Mouse (Mus musculus) embryonic facial prominence, embryonic 12.5 days (tissue): ENCODE data around the gene Pdk4. TPM values are rescaled to one million over a fixed set of nuclear protein-coding genes. Genes with fewer than 3 reads are reported as not detected.

Experiments used
- ATAC-seq: fragments of 200-750 bp; cut with Nextera tagmentation; 2 replicates; pipeline ENCODE4 v1.8.0; 2017; ENCODE audit not compliant: insufficient number of reproducible peaks, insufficient read depth, low FRiP score, low TSS enrichment
- H3K27ac ChIP-seq: fragments of 300-500 bp; sonication (generic); 2 replicates; pipeline ENCODE4 v1.5.1; 2016; ENCODE audit warnings: mild to moderate bottlenecking
- H3K27me3 ChIP-seq: fragments of 300-500 bp; sonication (generic); 2 replicates; pipeline ENCODE4 v1.6.1; 2016; ENCODE audit warnings: mild to moderate bottlenecking, moderate library complexity
- H3K36me3 ChIP-seq: fragments of 300-500 bp; sonication (generic); 2 replicates; pipeline ENCODE4 v1.6.1; 2016; ENCODE audit warnings: mild to moderate bottlenecking
- H3K4me1 ChIP-seq: fragments of 300-500 bp; sonication (generic); 2 replicates; pipeline ENCODE4 v1.6.1; 2016
- H3K4me2 ChIP-seq: fragments of 300-500 bp; sonication (generic); replicated peaks from 2 replicates; pipeline ENCODE4 v1.6.1; 2016; ENCODE audit warnings: mild to moderate bottlenecking, moderate library complexity
- H3K4me3 ChIP-seq: fragments of 300-500 bp; sonication (generic); 2 replicates; pipeline ENCODE4 v1.5.1; 2016; ENCODE audit warnings: mild to moderate bottlenecking
- H3K9ac ChIP-seq: fragments of 300-500 bp; sonication (generic); 2 replicates; pipeline ENCODE4 v1.6.1; 2016; ENCODE audit warnings: mild to moderate bottlenecking, moderate library complexity
- H3K9me3 ChIP-seq: fragments of 300-500 bp; sonication (generic); 2 replicates; pipeline ENCODE4 v1.6.1; 2016; ENCODE audit warnings: mild to moderate bottlenecking, moderate library complexity
- WGBS: fragments of 180-500 bp; shearing (Covaris S2); methylation state at CpG from one replicate; pipeline ENCODE4 v1.1.7; 2016; 5-methylcytosine and 5-hydroxymethylcytosine counted together
- polyA plus RNA-seq: library from polyadenylated mRNA; unstranded; fragments of >200 nt; fragmentation: Nextera tagmentation; extraction: Ambion mirVana; gene quantifications from 2 replicates; pipeline ENCODE4 v1.2.1, GENCODE M21; 2016

Gene Pdk4
- polyA plus RNA-seq, 1 experiment from 2014 or later, result 1.0 TPM

DNA sequence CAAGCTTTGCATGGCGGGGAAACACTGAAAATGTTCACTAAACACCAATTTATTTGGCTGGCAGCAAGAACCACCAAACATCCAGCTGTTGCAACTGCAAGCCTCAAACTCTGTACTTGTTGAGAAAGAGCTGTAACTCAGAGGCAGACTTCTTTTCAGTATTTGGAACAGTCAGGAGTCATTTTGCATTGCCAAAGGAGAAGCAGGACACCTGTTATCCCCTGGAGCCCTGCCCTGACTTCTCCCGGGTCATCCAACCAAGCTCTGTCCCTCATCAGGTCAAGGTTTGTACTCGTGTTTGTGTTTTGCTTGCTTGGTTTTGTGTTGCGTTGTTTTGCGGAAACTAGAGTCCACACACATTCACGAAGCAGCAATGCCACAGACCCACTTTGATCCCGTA, 11.1 kb downstream of the Pdk4 start:
- no peaks in the 10 kb centered on the region for H3K27me3 ChIP-seq
- no peak overlapping the region for H3K4me2 ChIP-seq
- WGBS, result 80% methylated on average over 7 of the region's 7 CpGs
- ATAC-seq, result no peak
- no peak overlapping the region for H3K4me3 ChIP-seq
- no peaks in the 10 kb centered on the region for H3K36me3 ChIP-seq
- no peaks in the 10 kb centered on the region for H3K4me1 ChIP-seq
- no peak overlapping the region for H3K9ac ChIP-seq
- no peaks in the 10 kb centered on the region for H3K9me3 ChIP-seq
- no peak overlapping the region for H3K27ac ChIP-seq

DNA sequence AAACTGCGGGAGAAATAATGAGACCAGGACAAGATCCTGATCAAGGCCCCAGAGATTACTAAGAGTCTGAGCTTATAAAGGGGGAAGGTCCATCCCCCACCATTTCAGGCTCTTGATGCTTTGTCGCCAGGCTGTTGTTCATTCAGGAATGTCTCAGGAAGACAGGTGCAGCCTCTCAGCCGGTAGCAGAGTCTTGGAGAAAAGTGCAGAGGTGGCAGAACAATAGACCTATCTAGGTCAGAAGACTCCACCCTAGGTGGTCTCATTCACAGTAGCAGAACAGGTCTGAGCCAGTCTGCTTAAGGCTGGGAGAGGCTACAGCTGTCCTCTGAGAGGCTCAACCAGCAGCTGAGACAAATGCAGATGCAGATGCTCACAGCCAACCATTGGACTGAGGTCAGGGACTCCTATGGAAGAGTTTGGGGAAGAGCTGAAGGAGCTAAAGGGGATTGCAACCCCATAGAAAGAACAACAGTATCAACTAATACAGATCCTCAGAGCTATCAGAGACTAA, 13.8 kb downstream of the Pdk4 start:
- no peak for ATAC-seq
- no peaks in the 10 kb centered on the region for H3K4me1 ChIP-seq
- no peaks in the 10 kb centered on the region for H3K36me3 ChIP-seq
- H3K27me3 ChIP-seq, result no peaks in the 10 kb centered on the region
- H3K9me3 ChIP-seq, result no peaks in the 10 kb centered on the region
- H3K27ac ChIP-seq, result no peak overlapping the region
- 49% methylated on average over 3 of the region's 3 CpGs for WGBS
- no peak overlapping the region for H3K4me3 ChIP-seq
- H3K4me2 ChIP-seq, result no peak overlapping the region
- H3K9ac ChIP-seq, result no peak overlapping the region

GRCm38 (mm10) chr6:5481066-5481465, 15.0 kb downstream of the Pdk4 start:
- no peak overlapping the region for H3K9ac ChIP-seq
- H3K9me3 ChIP-seq, result no peaks in the 10 kb centered on the region
- no peak overlapping the region for H3K4me3 ChIP-seq
- no peak overlapping the region for H3K4me2 ChIP-seq
- ATAC-seq, result no peak
- no peak overlapping the region for H3K27ac ChIP-seq
- H3K4me1 ChIP-seq, result no peaks in the 10 kb centered on the region
- H3K27me3 ChIP-seq, result no peaks in the 10 kb centered on the region
- 88% methylated on average over 2 of the region's 2 CpGs for WGBS
- H3K36me3 ChIP-seq, result no peaks in the 10 kb centered on the region

- Histone ChIP-seq H3K36me3 (no peaks in the 10 kb centered on the region), H3K27me3 (no peaks in the 10 kb centered on the region), H3K9me3 (no peaks in the 10 kb centered on the region), H3K9ac (no peak overlapping the region), H3K4me3 (no peak overlapping the region), H3K4me1 (no peaks in the 10 kb centered on the region), H3K4me2 (no peak overlapping the region), H3K27ac (no peak overlapping the region)
- no peak for ATAC-seq
- 59% methylated on average over 1 of the region's 1 CpGs for WGBS
Measured at GRCm38 (mm10) chr6:5474021-5474420, 22.1 kb downstream of the Pdk4 start.

DNA sequence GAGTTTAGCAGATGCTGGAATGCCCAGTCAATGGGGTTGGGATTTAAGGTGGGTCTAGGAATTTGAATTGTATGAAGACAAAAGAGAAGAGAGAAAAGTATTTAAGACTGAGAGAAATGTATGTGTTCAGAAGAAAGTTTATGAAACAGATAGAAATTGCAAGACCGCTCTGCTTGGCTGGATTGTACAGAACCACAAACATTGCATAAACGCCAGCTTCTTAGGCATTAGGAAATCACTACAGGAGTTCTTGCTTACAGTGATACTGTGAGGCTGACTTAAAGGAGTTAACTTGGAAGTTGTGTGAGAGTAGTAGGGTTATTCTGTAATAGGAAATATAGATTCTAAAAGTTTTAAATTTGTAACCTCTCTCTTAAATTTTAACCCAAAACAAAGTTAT, 23.4 kb downstream of the Pdk4 start:
- 91% methylated on average over 2 of the region's 2 CpGs for WGBS

DNA sequence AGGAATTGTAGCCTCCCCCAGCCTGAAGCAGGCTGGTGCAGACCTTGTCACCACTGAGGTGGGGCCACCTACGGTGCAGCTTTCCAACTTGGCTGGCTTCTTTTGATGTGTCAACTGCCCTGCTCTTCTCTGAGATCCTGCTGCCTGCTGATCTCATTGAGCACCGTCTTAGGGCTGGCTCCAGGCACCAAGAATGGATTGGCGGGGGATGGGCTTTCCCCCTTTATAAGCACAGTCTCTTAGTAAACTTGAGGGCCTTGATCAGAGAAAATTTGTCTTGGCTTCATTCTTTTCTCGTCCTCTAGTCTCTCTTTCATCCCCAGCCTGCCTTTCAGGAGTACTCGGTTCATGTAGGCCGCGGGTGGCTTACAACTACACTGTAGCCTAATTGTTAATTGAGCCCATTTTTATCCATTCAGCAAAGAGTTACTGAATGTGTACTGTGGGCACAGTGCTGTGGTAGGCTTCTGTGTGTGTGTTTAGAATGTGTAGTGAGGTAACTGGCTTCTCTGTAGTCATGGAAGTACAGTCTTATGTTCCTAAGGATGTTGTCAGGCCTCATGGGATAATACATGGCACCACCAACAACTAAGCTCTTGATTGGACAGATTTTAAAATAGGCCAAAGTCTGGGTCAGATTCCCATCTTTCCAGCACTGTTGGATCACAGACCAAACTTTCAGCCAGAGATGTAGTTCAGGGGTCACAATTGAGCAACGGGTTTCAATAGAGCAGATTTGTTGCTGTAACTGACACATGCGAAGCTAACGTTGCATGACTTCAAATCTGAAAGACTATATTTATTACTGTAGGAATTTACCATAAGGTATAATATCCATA, 25.4 kb downstream of the Pdk4 start:
- no peak overlapping the region for H3K4me2 ChIP-seq
- H3K4me3 ChIP-seq, result no peak overlapping the region
- H3K4me1 ChIP-seq, result no peaks in the 10 kb centered on the region
- H3K9me3 ChIP-seq, result no peaks in the 10 kb centered on the region
- 79% methylated on average over 10 of the region's 10 CpGs for WGBS
- no peak overlapping the region for H3K27ac ChIP-seq
- ATAC-seq, result no peak
- no peaks in the 10 kb centered on the region for H3K36me3 ChIP-seq
- no peaks in the 10 kb centered on the region for H3K27me3 ChIP-seq
- no peak overlapping the region for H3K9ac ChIP-seq

More for the DNA sequence above, 23.4 kb downstream of the Pdk4 start:
- Histone ChIP-seq H3K36me3 (no peaks in the 10 kb centered on the region), H3K27me3 (no peaks in the 10 kb centered on the region), H3K4me3 (no peak overlapping the region), H3K9ac (no peak overlapping the region), H3K27ac (no peak overlapping the region), H3K4me2 (no peak overlapping the region), H3K4me1 (no peaks in the 10 kb centered on the region), H3K9me3 (no peaks in the 10 kb centered on the region)
- no peak for ATAC-seq

GRCm38 (mm10) chr6:5455836-5456235, 40.3 kb downstream of the Pdk4 start:
- 75% methylated on average over 3 of the region's 3 CpGs for WGBS
- Histone ChIP-seq H3K27ac (no peak overlapping the region), H3K4me2 (no peak overlapping the region), H3K4me3 (no peak overlapping the region), H3K4me1 (no peaks in the 10 kb centered on the region), H3K36me3 (no peaks in the 10 kb centered on the region), H3K27me3 (no peaks in the 10 kb centered on the region), H3K9me3 (no peaks in the 10 kb centered on the region), H3K9ac (no peak overlapping the region)
- no peak for ATAC-seq

DNA sequence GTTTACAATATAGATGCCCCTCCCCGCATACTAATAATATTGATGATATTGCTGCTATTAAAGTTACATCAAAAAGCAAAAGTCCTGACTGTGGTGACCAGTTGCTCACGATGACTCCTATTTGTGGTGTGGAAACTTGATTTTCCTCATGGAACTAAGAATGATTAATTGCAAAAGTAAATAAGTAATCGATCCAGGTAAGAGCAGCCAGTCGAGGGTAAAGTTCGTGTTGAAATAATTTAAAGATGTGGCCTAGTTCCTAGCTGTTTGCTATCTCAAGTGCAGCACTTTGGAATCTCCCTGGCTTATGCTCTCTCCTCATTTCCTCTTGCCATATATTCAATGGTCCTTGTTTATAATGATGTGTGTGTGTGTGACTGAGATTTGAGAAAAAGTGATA, 46.2 kb downstream of the Pdk4 start:
- H3K4me2 ChIP-seq, result no peak overlapping the region
- H3K36me3 ChIP-seq, result no peaks in the 10 kb centered on the region
- H3K9me3 ChIP-seq, result no peaks in the 10 kb centered on the region
- H3K4me1 ChIP-seq, result no peaks in the 10 kb centered on the region
- WGBS, result 79% methylated on average over 5 of the region's 5 CpGs
- no peak overlapping the region for H3K4me3 ChIP-seq
- H3K27me3 ChIP-seq, result no peaks in the 10 kb centered on the region
- H3K27ac ChIP-seq, result no peak overlapping the region
- H3K9ac ChIP-seq, result no peak overlapping the region
- ATAC-seq, result no peak

DNA sequence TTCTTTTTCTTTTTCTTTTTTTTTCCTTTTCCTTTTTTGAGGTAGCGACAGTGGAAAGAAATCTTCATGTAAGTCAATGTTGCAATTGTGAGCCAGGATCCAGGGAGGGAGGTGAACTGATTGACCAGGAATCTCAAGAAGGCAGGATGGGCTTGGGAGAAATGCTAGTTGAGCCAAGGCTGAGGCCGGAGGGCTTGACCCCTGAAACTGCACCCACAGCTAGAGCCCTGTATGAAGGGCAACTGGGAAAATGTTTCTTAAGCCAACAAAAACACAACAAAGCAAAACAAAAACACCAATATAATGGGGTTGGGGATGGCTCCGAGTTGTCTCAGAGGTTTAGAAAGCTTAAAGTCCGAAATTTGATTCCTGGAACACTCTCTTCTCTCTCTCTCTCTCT, 47.7 kb downstream of the Pdk4 start:
- no peak overlapping the region for H3K4me2 ChIP-seq
- no peaks in the 10 kb centered on the region for H3K27me3 ChIP-seq
- H3K4me1 ChIP-seq, result no peaks in the 10 kb centered on the region
- H3K36me3 ChIP-seq, result no peaks in the 10 kb centered on the region
- no peak overlapping the region for H3K4me3 ChIP-seq
- 34% methylated on average over 4 of the region's 4 CpGs for whole genome bisulfite sequencing
- H3K9me3 ChIP-seq, result no peaks in the 10 kb centered on the region
- no peak overlapping the region for H3K27ac ChIP-seq
- ATAC-seq, result no peak
- no peak overlapping the region for H3K9ac ChIP-seq

DNA sequence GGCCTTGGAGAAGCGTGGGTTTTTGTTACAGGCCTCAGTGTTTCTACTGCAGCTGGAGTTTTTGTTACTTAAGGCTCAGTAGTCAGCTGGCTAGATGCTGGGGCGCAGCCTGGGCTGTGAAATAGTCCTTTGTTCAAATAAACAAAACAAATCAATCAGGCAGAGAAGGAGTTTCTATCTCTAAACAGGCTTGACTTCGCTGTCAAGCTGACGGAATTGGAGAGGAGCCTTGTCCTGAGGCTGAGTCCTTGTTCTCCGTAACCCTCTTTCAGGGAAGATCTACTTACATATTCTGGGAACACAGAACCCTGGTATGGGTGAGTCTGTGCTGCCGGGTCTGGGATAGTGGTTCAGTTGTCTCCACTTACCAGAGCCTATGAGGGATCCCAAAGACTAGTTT, 48.6 kb downstream of the Pdk4 start:
- no peak for ATAC-seq
- H3K4me3 ChIP-seq, result no peak overlapping the region
- no peaks in the 10 kb centered on the region for H3K36me3 ChIP-seq
- H3K4me2 ChIP-seq, result no peak overlapping the region
- no peaks in the 10 kb centered on the region for H3K9me3 ChIP-seq
- H3K27ac ChIP-seq, result no peak overlapping the region
- peaks cover 5% of the 10 kb centered on the region for H3K4me1 ChIP-seq
- no peaks in the 10 kb centered on the region for H3K27me3 ChIP-seq
- H3K9ac ChIP-seq, result no peak overlapping the region
- 36% methylated on average over 6 of the region's 6 CpGs for WGBS

DNA sequence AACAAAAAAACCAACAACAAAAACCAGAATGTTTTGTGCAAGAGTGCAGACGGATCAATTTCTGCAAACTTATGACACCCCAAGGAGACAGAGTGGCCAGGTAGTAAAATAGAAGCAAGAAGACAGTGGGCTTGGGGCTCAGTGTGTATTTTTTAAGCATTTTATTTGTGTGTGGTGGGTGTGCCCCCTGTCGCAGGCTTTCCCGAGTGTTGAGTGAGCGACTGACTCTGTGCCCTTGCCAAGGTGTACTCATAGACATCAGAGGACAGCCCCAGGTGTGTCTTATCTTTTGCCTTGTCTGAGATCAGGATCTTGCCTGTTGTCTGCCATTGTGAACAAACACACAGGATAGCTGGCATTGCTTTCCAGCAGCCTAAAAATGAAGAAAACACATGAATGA, 49.1 kb downstream of the Pdk4 start:
- 84% methylated on average over 4 of the region's 4 CpGs for WGBS
- H3K4me2 ChIP-seq, result no peak overlapping the region
- H3K4me1 ChIP-seq, result peaks cover 8% of the 10 kb centered on the region
- ATAC-seq, result no peak
- no peaks in the 10 kb centered on the region for H3K9me3 ChIP-seq
- no peak overlapping the region for H3K9ac ChIP-seq
- H3K27ac ChIP-seq, result no peak overlapping the region
- no peaks in the 10 kb centered on the region for H3K36me3 ChIP-seq
- H3K4me3 ChIP-seq, result no peak overlapping the region
- H3K27me3 ChIP-seq, result no peaks in the 10 kb centered on the region

- Histone ChIP-seq H3K27ac (no peak overlapping the region), H3K27me3 (no peaks in the 10 kb centered on the region), H3K9me3 (no peaks in the 10 kb centered on the region), H3K4me3 (no peak overlapping the region), H3K36me3 (no peaks in the 10 kb centered on the region), H3K4me1 (peaks cover 8% of the 10 kb centered on the region), H3K4me2 (no peak overlapping the region), H3K9ac (no peak overlapping the region)
- 87% methylated on average over 5 of the region's 5 CpGs for WGBS
- ATAC-seq, result no peak
Measured at GRCm38 (mm10) chr6:5444331-5444898, 51.7 kb downstream of the Pdk4 start.
